Mouse (Mus musculus) stomach, embryonic 16.5 days (tissue): ENCODE measurements at regions not wholly inside any gene's neighbourhood (a gene's known extent, or its start where the extent isn't known, plus 50 kb on each side); places are given as distances from the start of the nearest gene placed in this dataset.

Experiments used
- ATAC-seq: fragments of 200-750 bp; cut with Nextera tagmentation; 2 replicates; pipeline ENCODE4 v1.8.0; 2017; ENCODE audit warnings: moderate number of reproducible peaks, moderate TSS enrichment; ENCODE audit not compliant: insufficient read depth, low FRiP score
- H3K27ac ChIP-seq: fragments of 300-500 bp; sonication (generic); 2 replicates; pipeline ENCODE4 v1.5.1; 2014; ENCODE audit warnings: low read length
- H3K27me3 ChIP-seq: fragments of 300-500 bp; sonication (generic); 2 replicates; pipeline ENCODE4 v1.6.1; 2014; ENCODE audit warnings: low read length, control low read depth, mixed read lengths; ENCODE audit not compliant: control insufficient read depth, insufficient read depth
- H3K36me3 ChIP-seq: fragments of 300-500 bp; sonication (generic); 2 replicates; pipeline ENCODE4 v1.6.1; 2014; ENCODE audit warnings: low read length; ENCODE audit not compliant: control insufficient read depth, insufficient read depth
- H3K4me1 ChIP-seq: fragments of 300-500 bp; sonication (generic); 2 replicates; pipeline ENCODE4 v1.6.1; 2014; ENCODE audit warnings: low read length, control low read depth, mixed read lengths; ENCODE audit not compliant: control insufficient read depth, insufficient read depth
- H3K4me2 ChIP-seq: fragments of 300-500 bp; sonication (generic); 2 replicates; pipeline ENCODE4 v1.6.1; 2014; ENCODE audit warnings: low read depth, low read length, mixed read lengths
- H3K4me3 ChIP-seq: fragments of 300-500 bp; sonication (generic); replicated peaks from 2 replicates; pipeline ENCODE4 v1.5.1; 2014; ENCODE audit warnings: mild to moderate bottlenecking, low read length
- H3K9ac ChIP-seq: fragments of 300-500 bp; sonication (generic); 2 replicates; pipeline ENCODE4 v1.6.1; 2014; ENCODE audit warnings: low read length
- H3K9me3 ChIP-seq: fragments of 300-500 bp; sonication (generic); replicated peaks from 2 replicates; pipeline ENCODE4 v1.6.1; 2016; ENCODE audit warnings: low read length, control low read depth; ENCODE audit not compliant: control insufficient read depth
- WGBS: fragments of 180-500 bp; shearing (Covaris S2); extraction: QIAGEN DNeasy Blood & Tissue Kit; methylation state at CpG from one replicate; pipeline ENCODE4 v1.1.7; 2014; 5-methylcytosine and 5-hydroxymethylcytosine counted together

- Histone ChIP-seq H3K27me3 (no peaks in the 10 kb centered on the region; the same call in 1 of the 2 replicates), H3K4me2 (no peak overlapping the region), H3K4me1 (no peaks in the 10 kb centered on the region), H3K9me3 (no peaks in the 10 kb centered on the region), H3K4me3 (no peak overlapping the region), H3K9ac (no peak overlapping the region), H3K27ac (no peak overlapping the region), H3K36me3 (no peaks in the 10 kb centered on the region)
- WGBS: 7% methylated on average over 3 of the region's 3 CpGs
- ATAC-seq: no peak
Observed at GRCm38 (mm10) chrX:13224902-13225301, 55.9 kb upstream of the Ddx3x start.

- H3K27ac ChIP-seq: no peak overlapping the region
- no peaks in the 10 kb centered on the region for H3K9me3 ChIP-seq
- no peaks in the 10 kb centered on the region for H3K36me3 ChIP-seq
- H3K4me2 ChIP-seq: no peak overlapping the region
- no peaks in the 10 kb centered on the region; the same call in 1 of the 2 replicates for H3K27me3 ChIP-seq
- H3K9ac ChIP-seq: no peak overlapping the region
- H3K4me1 ChIP-seq: peaks cover 5% of the 10 kb centered on the region; the same call in 1 of the 2 replicates
- WGBS: 77% methylated on average over 3 of the region's 3 CpGs
- ATAC-seq: no peak
- no peak overlapping the region for H3K4me3 ChIP-seq
Observed at GRCm38 (mm10) chrX:13226429-13226828, 54.3 kb upstream of the Ddx3x start.

GRCm38 (mm10) chrX:13229891-13230614 lies 50.7 kb upstream of the Ddx3x start:
- Histone ChIP-seq H3K27ac (peak overlapping the region; percentile 92), H3K9me3 (no peaks in the 10 kb centered on the region), H3K36me3 (no peaks in the 10 kb centered on the region), H3K9ac (peak overlapping the region; percentile 68), H3K4me1 (peaks cover 5% of the 10 kb centered on the region; the same call in 1 of the 2 replicates), H3K4me2 (peak overlapping the region; percentile 52), H3K4me3 (peak overlapping the region; percentile 47), H3K27me3 (no peaks in the 10 kb centered on the region; the same call in 1 of the 2 replicates)
- ATAC-seq: peak; percentile 35; the same call in 1 of the 2 replicates
- 23% methylated on average over 8 of the region's 8 CpGs for WGBS

- Histone ChIP-seq H3K9ac (peak overlapping the region; percentile 68), H3K27ac (peak overlapping the region; percentile 92), H3K36me3 (no peaks in the 10 kb centered on the region), H3K9me3 (no peaks in the 10 kb centered on the region), H3K4me1 (peaks cover 5% of the 10 kb centered on the region; the same call in 1 of the 2 replicates), H3K27me3 (no peaks in the 10 kb centered on the region; the same call in 1 of the 2 replicates), H3K4me3 (peak overlapping the region; percentile 47), H3K4me2 (peak overlapping the region; percentile 52)
- peak; percentile 98 for ATAC-seq
- WGBS: 9% methylated on average over 17 of the region's 17 CpGs
Observed at GRCm38 (mm10) chrX:13230615-13231179, 50.1 kb upstream of the Ddx3x start.
